Mouse (Mus musculus) testis, postnatal 14 days (tissue): ENCODE measurements around the gene Ccdc181.
A peak's percentile ranks its signal among the peaks of the same experiment; 100 is the strongest.

Experiments used
- DNase-seq: peaks from one replicate; pipeline ENCODE4 v3.0.0; 2021; ENCODE audit warnings: low spot score

The Ccdc181 gene

DNA sequence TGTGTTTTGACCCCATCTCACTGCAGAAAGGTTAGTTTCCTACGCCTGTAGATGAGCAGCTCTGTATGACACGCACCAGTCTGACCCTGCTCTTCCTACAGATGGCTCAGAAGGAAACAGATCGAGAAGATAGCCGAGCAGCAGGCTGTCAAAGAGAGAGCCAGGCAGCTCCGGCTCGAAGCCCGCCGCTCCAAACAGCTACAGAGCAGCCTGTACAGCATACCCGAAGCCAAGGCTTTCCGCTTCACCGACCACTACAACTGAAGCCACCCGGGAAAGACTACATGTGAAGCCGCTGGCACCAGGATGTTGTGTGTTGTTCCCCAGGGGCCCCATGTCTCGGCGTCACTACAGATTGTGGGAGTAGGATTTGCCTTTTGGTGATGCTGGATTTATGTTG, 12.0 kb downstream of the Ccdc181 start:
- DNase-seq: no peak

DNA sequence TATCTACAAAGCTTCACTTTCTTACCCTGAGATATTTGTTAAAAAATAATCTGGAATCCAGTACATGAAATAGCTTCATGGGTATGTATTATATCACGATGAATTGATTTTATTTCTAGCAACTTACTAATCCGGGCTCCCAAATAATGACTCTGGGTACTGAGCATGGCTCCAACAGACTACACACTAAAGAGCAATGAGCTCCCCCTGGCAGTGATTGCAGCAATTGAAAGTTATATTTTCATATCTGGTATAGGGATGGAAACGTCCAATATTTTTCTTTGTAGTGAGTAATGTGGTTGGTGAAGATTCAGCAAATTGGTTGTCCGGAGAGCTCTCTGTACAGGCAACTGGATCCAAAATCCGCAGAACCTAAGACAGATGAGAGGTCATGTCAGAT, 16.7 kb downstream of the Ccdc181 start:
- DNase-seq: no peak

DNA sequence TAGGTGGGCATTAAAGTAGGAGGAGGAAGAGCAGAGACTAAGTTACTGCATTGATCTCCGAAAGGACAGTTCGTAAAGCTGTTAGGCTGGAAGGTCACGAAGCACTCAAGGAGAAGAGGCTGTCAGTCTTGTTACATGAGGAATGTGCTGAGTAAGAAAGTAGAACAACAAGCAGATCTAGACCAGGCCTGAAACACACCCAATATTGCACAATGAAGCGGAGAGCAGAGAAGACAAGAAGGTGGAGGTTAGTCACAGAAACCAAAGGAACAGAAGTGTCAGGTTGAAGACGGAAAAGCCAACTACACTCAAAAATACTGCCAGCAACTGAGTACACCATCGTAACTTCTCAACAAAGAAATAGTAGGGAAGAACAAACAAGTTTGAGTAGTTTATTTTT, 18.7 kb downstream of the Ccdc181 start:
- DNase-seq: no peak

DNA sequence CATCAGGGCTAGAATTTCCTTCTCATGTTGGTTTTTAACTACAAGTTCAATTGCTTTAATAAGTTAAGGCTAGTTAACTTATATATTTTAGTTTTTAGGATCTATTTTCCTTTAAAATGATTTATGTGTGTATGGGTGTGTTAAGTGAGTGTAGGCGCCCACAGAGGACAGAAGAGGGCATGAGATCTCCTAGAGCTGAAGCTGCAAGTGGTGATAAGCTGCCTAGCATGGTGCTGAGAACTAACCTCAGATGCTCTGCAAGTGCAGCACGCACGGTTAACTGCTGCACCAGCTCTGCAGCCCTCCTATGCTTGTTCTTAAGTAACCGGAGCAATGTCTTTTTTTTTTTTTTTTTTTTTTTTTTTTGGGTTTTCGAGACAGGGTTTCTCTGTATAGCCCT, 21.1 kb downstream of the Ccdc181 start:
- no peak for DNase-seq

DNA sequence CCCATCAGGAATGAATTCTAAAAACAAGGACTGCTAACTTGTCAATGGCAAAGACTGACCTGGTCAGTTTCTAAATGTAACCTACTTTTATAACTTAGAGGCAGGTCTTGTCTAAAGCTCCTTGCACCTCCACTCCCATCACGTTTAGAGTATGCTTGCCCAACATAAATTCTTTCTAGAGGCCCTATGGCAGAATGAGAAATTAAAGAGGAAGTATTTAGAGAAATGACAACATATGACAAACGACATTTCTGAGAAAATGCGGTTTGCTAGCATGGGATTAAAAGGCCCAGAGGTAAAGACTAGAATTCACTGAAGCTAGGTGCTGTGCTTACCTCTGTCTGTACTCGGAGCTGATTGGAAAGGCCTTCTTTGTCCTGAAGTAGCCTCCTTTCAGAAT, 26.6 kb downstream of the Ccdc181 start:
- no peak for DNase-seq

DNA sequence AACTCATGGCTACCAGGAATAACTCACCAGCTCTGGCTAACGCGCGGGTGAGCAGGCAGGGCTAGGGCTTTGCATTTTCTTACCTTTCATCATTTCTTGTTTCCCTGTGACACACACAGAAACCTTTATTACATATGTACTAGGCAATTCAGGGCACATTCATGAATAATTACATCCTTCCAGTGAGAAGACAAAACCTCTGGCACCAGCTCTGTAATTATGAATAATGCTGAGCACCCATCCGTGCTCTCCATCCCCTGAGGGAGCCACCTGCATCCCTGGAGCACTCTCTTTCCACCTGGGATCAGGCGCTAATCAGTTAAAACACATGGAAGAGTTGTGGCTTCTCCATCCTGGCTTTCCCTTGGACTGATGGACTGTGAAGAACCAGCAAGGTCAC, 28.4 kb downstream of the Ccdc181 start, which contains the start of gene Nme7:
TSS of gene Nme7 (plus strand) at position 301 of the 400 bp plus-strand sequence.
- DNase-seq: no peak

DNA sequence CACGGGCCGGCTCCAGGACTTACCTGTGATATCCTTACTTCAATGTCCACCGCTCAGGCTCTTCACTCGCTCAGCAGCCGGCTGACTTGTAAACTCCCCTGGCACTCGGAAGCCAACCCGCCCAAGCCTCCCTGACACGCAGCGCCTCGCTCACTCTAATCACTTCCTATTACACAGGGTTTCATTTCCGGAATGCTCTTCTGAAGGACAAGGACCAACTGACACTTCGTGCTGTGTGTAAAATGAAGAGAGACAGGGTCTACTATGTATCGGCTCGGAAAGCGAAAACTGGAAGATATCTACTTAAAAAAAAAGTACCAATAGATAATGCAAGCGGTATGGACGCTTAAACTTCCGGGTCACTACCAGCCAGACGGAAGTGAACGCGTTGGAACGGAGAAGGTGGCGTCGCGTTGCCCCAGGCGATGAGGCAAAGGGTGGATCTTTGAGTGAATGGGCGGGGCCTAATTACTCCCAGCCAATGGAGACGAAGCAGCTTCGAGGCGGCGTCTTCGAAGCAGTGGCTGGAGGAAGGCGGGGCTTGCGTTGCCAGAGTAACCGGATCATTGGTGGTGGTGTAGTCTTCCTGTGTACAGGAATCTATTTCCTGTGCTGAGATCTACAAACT, 31.9 kb downstream of the Ccdc181 start, which contains the start of gene Blzf1:
TSS of gene Blzf1 (minus strand) at position 366 of the 628 bp plus-strand sequence.
- peak; percentile 96 for DNase-seq

DNA sequence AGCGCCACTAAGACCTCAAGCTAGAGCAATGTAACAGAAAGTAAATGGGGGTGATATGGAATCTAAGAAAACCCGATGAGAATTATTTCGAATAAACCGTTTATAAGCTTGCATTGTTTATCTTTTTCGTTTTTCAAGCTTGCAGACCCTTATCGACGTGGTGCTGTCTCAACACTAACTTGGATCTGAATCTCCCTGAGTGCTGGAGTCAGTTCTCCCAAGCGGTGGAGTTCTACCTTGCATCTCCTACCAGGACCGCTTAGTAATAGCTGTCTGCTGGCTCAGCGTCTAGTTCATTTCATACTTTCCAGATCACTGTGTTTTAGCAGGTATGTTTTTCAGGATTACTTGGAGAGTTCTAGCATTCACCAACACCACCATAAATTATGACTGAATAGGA, 32.5 kb downstream of the Ccdc181 start:
- DNase-seq: no peak

DNA sequence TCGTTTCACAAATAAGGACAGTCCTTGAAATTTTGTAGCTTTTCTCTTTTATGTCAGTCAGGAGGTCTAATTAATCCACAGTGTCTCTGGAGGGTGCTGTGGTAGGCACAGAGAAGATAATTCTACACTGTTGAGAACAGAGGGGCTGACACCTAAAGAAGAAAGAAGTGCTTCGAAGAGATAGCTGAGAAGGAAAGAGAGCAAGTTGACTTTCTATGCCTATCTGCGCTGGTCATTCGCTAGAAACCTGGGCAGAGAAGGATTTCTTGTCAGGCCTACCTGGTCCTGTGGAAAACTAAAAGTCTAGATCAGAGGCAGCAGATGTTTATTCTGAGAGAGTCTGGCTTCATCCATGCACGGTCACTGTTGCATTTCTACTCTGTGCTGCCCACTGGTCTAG, 38.7 kb downstream of the Ccdc181 start:
- no peak for DNase-seq

DNA sequence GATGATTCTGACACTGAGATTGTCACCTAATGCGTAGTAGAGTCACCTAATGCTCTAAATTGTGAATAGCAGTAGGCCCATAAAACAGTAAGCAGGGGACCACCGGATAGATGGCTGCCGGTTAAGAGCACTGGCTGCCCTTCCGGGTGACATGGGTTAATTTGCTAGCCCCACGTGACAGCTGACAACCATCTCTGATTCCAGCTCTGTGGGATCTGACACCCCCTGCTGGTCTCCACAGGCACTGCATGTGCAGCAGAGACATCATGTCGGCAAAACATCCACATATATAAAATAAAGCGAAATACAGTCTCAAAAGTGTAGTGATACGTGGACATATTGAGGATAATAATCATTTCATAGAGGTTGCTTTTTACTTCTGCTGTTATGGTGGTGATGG, 39.9 kb downstream of the Ccdc181 start:
- DNase-seq: no peak

DNA sequence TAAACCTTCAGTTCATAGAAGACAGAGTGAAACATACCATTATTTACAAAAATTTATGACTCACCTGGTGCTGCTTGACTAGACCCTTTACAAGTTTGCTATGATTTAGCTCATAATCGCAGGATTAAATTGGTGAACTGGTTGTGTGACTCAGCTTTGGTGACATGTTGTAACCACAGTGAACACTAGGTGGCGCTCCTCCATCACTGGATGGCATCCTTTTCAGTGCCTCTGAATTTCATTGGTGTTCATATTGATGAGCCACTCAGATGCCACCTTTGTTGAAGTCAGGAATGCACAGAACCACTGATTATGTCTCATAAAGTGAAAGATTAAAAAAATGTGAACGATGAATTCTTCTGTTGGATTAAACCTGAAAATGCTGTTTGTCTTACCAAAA, 41.3 kb downstream of the Ccdc181 start:
- DNase-seq: no peak

DNA sequence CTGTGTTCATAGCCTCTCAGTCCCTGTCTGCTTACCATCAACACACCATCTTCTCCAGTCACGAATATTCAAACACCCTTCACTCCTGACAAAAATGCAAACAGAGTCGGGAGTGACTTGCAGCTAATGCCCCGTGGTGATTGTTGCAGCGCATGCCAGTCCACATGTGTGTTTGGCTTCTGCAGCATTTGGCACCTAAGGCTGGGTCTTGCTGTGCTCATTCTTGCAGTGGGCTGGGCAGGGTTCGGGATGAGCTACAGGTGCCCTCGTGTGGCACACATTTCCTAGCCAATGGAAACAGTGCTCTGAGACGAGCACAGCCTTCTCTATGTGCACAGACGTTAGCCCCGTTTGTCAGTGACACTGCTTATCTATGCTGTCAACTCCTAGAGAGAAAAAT, 41.9 kb downstream of the Ccdc181 start:
- no peak for DNase-seq

DNA sequence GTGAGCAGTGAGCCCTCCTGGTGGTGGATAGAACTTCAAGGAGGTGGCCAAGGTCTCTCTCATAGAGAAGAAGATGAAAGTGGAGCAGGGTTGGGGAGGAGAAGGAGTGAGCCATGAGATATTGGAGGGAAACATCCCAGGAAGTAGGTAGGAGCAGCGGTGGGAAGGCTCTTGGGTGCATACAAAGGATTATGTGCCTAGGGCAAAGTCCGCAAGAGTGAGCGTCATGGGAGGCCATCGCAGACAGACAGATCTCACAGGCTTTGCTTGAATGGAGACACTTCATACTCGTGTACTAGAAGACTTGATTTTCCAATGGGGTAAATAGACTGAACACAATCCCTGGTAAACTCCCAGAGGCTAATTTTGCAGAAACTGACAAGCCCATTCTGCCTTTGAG, 43.1 kb downstream of the Ccdc181 start:
- no peak for DNase-seq

DNA sequence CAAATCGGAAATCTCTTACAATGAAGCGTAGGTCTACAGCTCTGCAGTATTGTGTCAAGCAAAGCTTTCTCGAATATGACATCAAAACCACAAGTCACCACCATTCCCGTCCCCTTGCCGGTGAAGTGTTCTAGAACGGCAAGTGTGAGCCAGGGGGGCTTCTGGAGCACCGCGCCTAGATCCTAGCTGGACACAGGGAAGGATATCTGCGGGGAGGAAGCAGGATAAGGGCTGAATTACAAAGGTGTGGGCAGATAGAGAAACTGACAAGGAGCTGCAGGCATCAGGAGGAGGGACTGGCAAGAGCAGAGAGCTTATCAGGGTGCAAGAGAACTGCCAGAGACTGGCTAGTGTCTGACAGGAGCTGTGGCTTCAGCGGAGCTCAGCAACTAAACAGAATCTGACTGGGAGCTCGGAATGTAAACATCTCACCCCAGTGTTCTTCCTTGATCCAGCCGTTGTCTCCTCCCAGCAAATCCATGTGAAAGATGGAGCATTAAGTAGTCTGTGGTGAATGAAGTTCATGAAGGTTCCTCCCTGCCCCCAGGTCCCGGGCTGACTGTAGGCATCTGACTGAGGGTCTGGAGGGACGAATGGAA, 44.3 kb downstream of the Ccdc181 start:
- DNase-seq: no peak

DNA sequence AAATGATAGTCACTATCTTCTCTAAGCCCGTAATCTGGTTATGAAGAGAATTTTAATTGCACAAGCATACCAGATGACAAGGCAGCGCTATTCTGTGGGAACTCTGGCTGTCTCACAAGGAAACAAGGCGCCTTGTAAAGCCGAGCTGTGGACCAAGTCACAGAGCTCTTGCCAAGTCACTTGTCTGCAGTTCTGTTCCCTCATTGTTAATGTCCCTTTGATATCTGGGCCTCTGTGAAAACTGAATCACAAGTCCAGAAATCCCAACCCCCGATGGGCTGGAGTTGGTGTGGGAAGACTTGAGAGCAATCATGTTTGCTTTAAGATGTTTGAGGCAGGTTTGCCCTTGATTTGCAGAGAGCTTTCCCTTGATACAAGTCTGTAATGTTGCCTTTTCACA, 45.3 kb downstream of the Ccdc181 start:
- DNase-seq: no peak

DNA sequence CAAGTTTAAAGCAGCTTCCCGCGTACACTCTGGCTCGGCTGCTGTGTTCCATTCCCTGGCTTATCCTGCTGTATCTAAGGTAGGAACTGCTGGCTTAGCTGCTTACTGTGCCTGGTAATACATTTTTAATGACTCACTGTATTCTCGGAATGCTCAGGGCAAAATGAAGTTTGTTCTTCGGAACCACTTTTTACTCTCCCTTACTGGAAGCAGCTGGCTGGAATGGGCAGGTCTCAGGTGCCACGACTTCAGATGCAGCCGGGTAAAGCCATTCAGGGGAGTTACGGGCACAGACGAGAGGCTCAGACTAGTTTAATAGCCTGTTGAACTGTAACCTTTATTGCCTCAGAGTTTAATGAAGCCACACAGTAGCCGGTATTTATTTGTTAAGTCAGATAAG, 46.0 kb downstream of the Ccdc181 start:
- no peak for DNase-seq

DNA sequence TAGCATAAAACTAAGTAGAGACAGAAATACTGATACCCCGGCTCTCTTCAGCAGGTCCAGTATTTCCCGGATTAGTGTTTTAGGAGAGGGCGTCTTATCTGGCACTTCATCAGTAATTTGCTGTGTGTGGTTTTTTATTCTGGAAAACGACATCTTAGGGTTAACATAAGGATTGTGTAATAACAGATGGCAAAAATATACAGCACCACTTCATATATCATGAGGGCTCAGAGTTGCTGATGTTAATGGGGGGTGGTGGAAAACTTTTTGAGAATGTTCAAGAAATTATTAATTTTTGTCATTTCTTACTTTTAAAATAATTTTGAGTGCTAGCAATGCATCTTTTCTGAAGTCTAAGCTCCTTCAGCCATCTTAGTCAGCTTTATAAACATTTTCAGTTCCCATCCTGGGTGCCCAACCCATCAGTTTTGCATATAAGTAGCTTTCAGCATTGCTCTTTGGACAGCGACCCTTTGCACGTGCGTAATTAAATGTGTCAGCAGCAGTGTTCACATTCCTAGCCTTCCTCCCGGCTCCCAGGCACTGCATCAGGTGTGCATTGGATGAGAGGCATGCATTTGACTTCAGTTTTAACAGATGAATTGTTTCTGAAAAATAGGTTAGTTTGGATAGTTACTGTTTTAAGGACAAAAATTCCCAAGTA, 47.7 kb downstream of the Ccdc181 start:
- no peak for DNase-seq

DNA sequence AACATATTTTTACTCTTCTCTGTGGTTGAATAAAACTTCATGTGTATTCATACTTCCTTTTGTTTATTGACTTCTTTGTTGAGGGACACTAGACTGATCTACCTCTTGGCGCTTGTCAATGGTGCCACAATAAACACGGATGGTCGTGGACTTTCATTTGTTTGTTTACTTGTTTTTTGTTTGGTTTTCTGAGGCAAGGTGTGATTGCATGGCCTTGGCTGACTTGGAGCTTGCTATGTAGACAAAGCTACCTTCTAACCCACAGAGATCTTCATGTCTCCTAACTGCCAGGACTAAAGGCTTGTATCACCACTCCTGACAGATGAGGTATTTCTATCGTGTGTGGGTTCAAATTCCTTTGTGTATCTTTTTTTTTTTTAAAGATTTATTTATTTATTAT, 48.8 kb downstream of the Ccdc181 start:
- DNase-seq: no peak

DNA sequence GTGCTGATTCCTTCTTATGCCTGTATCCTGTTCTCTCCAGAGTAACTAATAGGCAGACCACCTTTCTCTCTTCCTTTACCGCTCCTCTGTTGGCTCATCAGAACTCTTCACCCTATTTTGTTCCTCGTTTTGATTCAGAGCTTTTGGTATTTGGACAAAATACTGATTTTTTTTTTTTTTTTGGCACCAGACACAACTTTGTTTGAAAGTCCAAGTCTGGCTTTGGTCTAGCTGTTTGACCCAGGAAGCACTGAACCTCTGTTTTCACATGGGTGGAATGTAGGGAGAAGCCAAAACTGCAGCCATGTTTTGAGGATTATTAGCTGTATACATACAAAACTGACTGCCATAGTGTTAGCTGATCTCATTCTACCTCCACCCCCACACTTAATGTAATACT, 49.5 kb downstream of the Ccdc181 start:
- DNase-seq: no peak

DNA sequence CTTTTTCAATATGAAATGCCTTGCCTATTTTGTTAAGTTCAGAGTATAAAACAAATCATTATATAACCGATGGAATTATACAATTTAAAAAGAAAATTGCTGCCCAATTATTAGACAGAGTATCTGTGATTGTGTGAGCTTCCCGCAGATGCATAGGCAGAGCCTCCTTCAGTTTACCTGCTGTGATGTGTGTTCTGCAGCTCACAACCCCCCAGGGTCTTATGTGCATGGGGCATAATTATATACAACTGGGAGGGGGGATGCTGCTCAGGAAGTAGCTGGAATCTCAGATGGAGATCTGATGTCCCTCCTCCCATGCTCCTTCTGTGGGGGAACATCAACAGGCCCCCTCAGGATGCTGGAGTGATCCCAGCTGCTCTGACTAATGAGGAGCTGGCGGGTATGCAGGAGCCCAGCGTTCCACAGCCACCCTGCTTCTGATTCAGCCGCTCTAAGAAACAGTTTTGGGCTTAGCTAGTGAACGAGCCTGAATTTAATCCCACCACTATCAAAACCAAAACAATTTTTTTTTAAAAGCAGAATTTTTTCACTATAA, 51.3 kb downstream of the Ccdc181 start:
- no peak for DNase-seq

DNA sequence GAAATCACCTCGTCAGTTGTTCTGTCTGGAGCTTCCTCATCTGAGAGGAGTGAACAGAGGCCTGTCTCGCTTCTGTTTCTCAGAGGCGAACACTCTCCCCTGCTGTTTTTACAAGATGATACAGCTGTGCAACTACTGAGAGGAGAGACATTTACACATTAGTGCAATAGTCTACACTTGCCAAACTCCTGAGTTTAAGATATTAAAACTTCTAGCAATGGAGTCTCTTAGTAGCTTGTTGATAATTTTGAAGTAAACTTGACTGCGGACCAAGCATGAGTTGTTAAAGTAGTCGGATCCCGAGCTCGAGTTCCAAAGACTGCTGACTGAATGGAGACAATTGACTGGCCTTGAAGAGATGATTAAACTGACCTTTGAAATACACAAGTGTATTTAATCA, 52.4 kb downstream of the Ccdc181 start:
- DNase-seq: no peak

DNA sequence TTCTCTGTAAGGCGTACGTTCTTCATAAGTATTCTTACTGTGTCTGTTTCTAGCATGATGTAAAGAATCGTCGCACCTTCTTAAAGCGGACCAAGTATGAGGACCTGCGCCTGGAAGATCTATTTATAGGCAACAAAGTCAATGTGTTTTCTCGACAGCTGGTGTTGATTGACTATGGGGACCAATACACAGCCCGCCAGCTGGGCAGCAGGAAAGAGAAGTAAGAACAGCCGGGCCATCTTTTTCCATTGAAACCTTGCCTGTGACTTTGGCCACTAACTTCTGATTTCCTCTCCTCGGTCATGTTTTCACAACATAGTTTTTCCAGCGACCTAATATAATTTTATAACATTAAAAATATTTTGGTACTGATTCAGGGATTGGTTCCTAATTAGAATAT, 57.2 kb downstream of the Ccdc181 start:
- no peak for DNase-seq

DNA sequence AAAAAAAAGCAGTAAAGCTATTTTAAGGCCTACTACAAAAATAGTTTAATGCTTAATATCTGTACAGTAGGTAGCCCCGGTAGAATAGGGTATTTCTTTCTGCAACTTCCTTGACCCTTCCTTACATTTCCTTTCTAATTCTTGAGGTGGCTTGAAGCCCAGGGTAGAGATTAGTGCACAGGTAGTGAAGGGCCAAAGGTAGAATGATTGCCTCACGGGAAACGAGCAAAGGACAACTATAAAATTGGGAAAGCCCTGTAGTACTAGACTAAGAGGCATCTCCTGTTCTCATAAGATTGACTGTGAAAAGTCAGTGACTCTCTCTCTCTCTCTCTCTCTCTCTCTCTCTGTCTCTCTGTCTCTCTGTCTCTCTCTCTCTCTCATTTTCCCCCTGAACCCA, 60.0 kb downstream of the Ccdc181 start:
- DNase-seq: no peak
